Mouse (Mus musculus): Measurements from ENCODE around the gene Rnf114. TPM values are rescaled to one million over a fixed set of nuclear protein-coding genes. Genes with fewer than 3 reads are reported as not detected.

The Rnf114 gene
- polyA plus RNA-seq, 1 experiment: 33.5 TPM

- Histone ChIP-seq H3K27ac (ENCODE audit: control insufficient read depth, insufficient read depth, low read depth, low read length, poor library complexity) (no peak overlapping the region), H3K4me3 (replicated peaks; ENCODE audit: control insufficient read depth, low read depth, low read length) (no peak overlapping the region), H3K4me1 (ENCODE audit: control insufficient read depth, insufficient read depth, low read length) (no peaks in the 10 kb centered on the region)
- 90% methylated on average over 3 of the region's 3 CpGs for WGBS
- TF ChIP-seq CTCF (IDR thresholded peaks at IDR 0.05; ENCODE audit: control insufficient read depth, insufficient read depth, low read length): no peak
- TF ChIP-seq POLR2A (IDR thresholded peaks at IDR 0.05; ENCODE audit: borderline replicate concordance, control insufficient read depth, low read depth, low read length): no peak
Observed at GRCm38 (mm10) chr2:167465951-167466350, 26.5 kb upstream of the Rnf114 start.

DNA sequence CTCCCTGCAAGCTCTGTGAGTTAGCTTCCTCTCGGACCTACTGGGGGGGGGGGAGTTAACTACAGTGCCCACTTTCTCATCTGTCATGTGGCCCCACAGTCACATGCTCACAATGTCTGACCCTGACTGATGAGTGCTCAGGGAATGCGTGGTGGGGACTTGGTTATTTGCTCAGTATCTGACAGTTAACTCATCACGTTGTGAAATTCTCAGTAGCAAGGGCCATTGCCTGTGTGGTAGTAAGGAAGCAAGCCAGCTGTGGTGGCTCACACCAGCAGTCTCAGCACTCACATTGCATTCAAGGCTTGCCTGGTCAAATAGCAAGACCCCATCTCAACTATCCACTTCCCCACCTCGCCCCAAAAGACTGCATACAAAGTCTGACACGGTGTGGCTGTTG, 25.2 kb upstream of the Rnf114 start:
- 41% methylated on average over 5 of the region's 5 CpGs for WGBS

DNA sequence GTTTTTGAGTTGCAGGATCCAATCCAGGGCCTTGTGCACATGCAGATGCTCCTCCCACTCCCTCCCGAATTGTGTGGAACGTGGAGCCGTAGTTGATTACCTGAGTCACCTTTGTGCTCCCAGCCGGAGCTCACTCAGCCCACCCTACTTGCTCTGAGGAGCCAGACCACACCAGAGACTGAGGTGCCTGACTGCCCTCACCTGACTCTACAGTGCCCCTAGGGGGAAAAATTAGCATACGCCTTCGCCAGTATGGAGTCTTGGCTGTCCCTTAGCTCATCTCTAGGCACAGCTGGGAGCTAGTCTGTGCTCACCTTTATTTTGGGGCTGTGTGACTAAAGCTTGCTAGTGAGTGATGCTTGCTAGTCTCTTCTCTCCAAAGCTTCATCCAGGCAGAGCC, 24.0 kb upstream of the Rnf114 start:
- no peak overlapping the region for H3K27ac ChIP-seq (ENCODE audit: control insufficient read depth, insufficient read depth, low read depth, low read length, poor library complexity)
- H3K4me3 ChIP-seq (replicated peaks; ENCODE audit: control insufficient read depth, low read depth, low read length): no peak overlapping the region
- 85% methylated on average over 6 of the region's 6 CpGs for WGBS
- H3K4me1 ChIP-seq (ENCODE audit: control insufficient read depth, insufficient read depth, low read length): no peaks in the 10 kb centered on the region
- TF ChIP-seq CTCF (IDR thresholded peaks at IDR 0.05; ENCODE audit: control insufficient read depth, insufficient read depth, low read length) (no peak), POLR2A (IDR thresholded peaks at IDR 0.05; ENCODE audit: borderline replicate concordance, control insufficient read depth, low read depth, low read length) (no peak)

More for the DNA sequence above, 25.2 kb upstream of the Rnf114 start:
- TF ChIP-seq CTCF (IDR thresholded peaks at IDR 0.05; ENCODE audit: control insufficient read depth, insufficient read depth, low read length) (no peak), POLR2A (IDR thresholded peaks at IDR 0.05; ENCODE audit: borderline replicate concordance, control insufficient read depth, low read depth, low read length) (no peak)
- Histone ChIP-seq H3K4me1 (ENCODE audit: control insufficient read depth, insufficient read depth, low read length) (no peaks in the 10 kb centered on the region), H3K4me3 (replicated peaks; ENCODE audit: control insufficient read depth, low read depth, low read length) (no peak overlapping the region), H3K27ac (ENCODE audit: control insufficient read depth, insufficient read depth, low read depth, low read length, poor library complexity) (no peak overlapping the region)

DNA sequence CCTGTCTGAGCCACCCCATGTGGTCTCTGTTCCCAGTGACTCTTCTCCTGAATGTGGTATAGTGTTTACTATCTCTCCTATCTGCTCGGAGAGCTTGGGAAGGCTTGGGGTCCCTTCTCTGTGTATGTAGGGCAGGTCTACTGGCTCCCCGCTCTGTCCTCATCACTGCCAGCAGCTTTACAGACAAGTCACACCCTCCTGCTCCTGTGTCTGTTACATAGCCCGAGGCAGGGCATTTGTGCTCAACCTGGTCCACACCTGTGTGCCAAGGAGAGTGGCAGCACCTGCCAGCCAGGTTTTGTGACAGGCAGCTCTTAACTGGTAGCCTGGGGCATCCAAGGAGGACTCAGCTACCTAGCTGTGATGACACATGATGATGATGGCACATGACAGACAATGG, 21.8 kb upstream of the Rnf114 start:
- H3K27ac ChIP-seq (ENCODE audit: control insufficient read depth, insufficient read depth, low read depth, low read length, poor library complexity): no peak overlapping the region
- H3K4me3 ChIP-seq (replicated peaks; ENCODE audit: control insufficient read depth, low read depth, low read length): no peak overlapping the region
- no peaks in the 10 kb centered on the region for H3K4me1 ChIP-seq (ENCODE audit: control insufficient read depth, insufficient read depth, low read length)
- TF ChIP-seq POLR2A (IDR thresholded peaks at IDR 0.05; ENCODE audit: borderline replicate concordance, control insufficient read depth, low read depth, low read length) (no peak), CTCF (IDR thresholded peaks at IDR 0.05; ENCODE audit: control insufficient read depth, insufficient read depth, low read length) (no peak)
- WGBS: 83% methylated on average over 3 of the region's 3 CpGs

DNA sequence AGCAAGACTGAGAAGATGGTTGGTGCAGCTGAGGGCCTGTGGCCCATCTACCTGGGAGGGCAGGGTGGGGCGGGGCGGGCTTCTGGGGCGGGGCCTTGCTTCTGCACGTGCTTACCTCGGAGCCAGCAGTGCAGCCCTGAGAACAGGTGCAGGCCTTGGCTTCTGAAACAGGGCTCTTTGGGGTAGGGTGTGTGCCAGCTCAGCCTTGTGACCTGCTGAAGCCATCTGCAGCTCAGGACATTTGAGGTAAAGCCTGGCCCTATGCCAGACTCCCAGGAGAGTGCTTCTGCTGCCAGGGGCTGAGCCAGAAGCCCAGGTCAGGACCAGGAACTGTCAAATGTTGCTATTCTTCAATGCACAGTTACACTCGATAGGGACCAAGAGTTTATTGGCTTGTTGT, 20.9 kb upstream of the Rnf114 start:
- no peak overlapping the region for H3K4me3 ChIP-seq (replicated peaks; ENCODE audit: control insufficient read depth, low read depth, low read length)
- H3K27ac ChIP-seq (ENCODE audit: control insufficient read depth, insufficient read depth, low read depth, low read length, poor library complexity): no peak overlapping the region
- no peaks in the 10 kb centered on the region for H3K4me1 ChIP-seq (ENCODE audit: control insufficient read depth, insufficient read depth, low read length)
- TF ChIP-seq CTCF (IDR thresholded peaks at IDR 0.05; ENCODE audit: control insufficient read depth, insufficient read depth, low read length) (no peak), POLR2A (IDR thresholded peaks at IDR 0.05; ENCODE audit: borderline replicate concordance, control insufficient read depth, low read depth, low read length) (no peak)
- 85% methylated on average over 6 of the region's 6 CpGs for WGBS

DNA sequence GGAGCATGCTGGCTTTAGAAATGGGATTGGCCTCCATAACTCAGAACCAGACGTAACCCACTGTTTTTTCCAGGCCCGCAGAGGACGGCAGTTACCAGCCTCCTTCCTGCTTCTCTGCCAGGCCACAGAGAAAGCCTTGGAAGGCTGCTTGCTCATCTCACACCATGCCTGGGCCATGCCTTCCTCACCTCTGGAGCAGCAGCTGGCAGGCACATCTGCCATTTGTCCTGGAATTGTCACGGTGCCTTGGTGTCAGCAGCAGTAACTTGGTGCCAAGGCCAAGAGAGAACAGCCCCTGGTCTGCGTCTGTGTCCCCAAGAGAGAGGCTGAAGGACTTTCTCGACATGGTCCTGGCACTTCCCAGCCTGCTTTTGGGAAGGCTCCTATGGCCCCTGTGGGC, 18.2 kb upstream of the Rnf114 start:
- no peak overlapping the region for H3K27ac ChIP-seq (ENCODE audit: control insufficient read depth, insufficient read depth, low read depth, low read length, poor library complexity)
- no peak for TF ChIP-seq CTCF (IDR thresholded peaks at IDR 0.05; ENCODE audit: control insufficient read depth, insufficient read depth, low read length)
- WGBS: 92% methylated on average over 6 of the region's 6 CpGs
- H3K4me1 ChIP-seq (ENCODE audit: control insufficient read depth, insufficient read depth, low read length): peaks cover 1% of the 10 kb centered on the region; the same call in 1 of the 2 replicates
- no peak overlapping the region for H3K4me3 ChIP-seq (replicated peaks; ENCODE audit: control insufficient read depth, low read depth, low read length)

DNA sequence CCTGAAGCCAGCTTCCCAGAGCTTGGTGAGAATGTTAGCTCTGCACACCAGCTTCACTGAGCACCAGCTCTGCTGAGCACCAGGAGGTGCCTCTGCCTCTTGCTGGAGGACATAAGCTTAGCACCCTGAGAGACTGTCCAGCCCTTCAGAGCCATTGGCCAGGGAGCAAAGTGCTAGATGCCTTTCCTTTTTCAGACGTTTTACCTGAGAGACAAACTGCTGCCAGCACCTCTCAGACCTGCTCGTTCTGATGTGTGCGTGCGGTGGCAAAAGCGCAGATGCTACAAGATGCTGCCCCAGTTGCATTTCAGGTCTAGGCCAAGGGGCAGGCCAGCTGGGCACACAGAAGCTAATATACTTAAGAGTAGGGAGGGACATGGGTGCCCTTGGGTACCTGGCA, 16.8 kb upstream of the Rnf114 start:
- 81% methylated on average over 5 of the region's 5 CpGs for WGBS
- no peak for TF ChIP-seq CTCF (IDR thresholded peaks at IDR 0.05; ENCODE audit: control insufficient read depth, insufficient read depth, low read length)
- TF ChIP-seq POLR2A (IDR thresholded peaks at IDR 0.05; ENCODE audit: borderline replicate concordance, control insufficient read depth, low read depth, low read length): no peak
- H3K27ac ChIP-seq (ENCODE audit: control insufficient read depth, insufficient read depth, low read depth, low read length, poor library complexity): no peak overlapping the region
- peaks cover 1% of the 10 kb centered on the region; the same call in 1 of the 2 replicates for H3K4me1 ChIP-seq (ENCODE audit: control insufficient read depth, insufficient read depth, low read length)
- H3K4me3 ChIP-seq (replicated peaks; ENCODE audit: control insufficient read depth, low read depth, low read length): no peak overlapping the region

GRCm38 (mm10) chr2:167476200-167476688, 16.2 kb upstream of the Rnf114 start:
- Histone ChIP-seq H3K4me1 (ENCODE audit: control insufficient read depth, insufficient read depth, low read length) (peaks cover 1% of the 10 kb centered on the region; the same call in 1 of the 2 replicates), H3K27ac (ENCODE audit: control insufficient read depth, insufficient read depth, low read depth, low read length, poor library complexity) (no peak overlapping the region), H3K4me3 (replicated peaks; ENCODE audit: control insufficient read depth, low read depth, low read length) (no peak overlapping the region)
- TF ChIP-seq POLR2A (IDR thresholded peaks at IDR 0.05; ENCODE audit: borderline replicate concordance, control insufficient read depth, low read depth, low read length) (no peak), CTCF (IDR thresholded peaks at IDR 0.05; ENCODE audit: control insufficient read depth, insufficient read depth, low read length) (no peak)
- 30% methylated on average over 7 of the region's 7 CpGs for WGBS

- H3K4me1 ChIP-seq (ENCODE audit: control insufficient read depth, insufficient read depth, low read length): peaks cover 1% of the 10 kb centered on the region; the same call in 1 of the 2 replicates
- no peak overlapping the region for H3K27ac ChIP-seq (ENCODE audit: control insufficient read depth, insufficient read depth, low read depth, low read length, poor library complexity)
- H3K4me3 ChIP-seq (replicated peaks; ENCODE audit: control insufficient read depth, low read depth, low read length): no peak overlapping the region
- 43% methylated on average over 4 of the region's 4 CpGs for WGBS
- no peak for TF ChIP-seq POLR2A (IDR thresholded peaks at IDR 0.05; ENCODE audit: borderline replicate concordance, control insufficient read depth, low read depth, low read length)
- no peak for TF ChIP-seq CTCF (IDR thresholded peaks at IDR 0.05; ENCODE audit: control insufficient read depth, insufficient read depth, low read length)
Observed at GRCm38 (mm10) chr2:167476762-167477161, 15.7 kb upstream of the Rnf114 start.
